Mouse (Mus musculus): ENCODE measurements around the gene Ldhb. TPM values are rescaled to one million over a fixed set of nuclear protein-coding genes. Genes with fewer than 3 reads are reported as not detected.

The Ldhb gene
- total and polyA plus RNA-seq, 3 experiments, result 2,197 to 3,232 (median 2,754) TPM

DNA sequence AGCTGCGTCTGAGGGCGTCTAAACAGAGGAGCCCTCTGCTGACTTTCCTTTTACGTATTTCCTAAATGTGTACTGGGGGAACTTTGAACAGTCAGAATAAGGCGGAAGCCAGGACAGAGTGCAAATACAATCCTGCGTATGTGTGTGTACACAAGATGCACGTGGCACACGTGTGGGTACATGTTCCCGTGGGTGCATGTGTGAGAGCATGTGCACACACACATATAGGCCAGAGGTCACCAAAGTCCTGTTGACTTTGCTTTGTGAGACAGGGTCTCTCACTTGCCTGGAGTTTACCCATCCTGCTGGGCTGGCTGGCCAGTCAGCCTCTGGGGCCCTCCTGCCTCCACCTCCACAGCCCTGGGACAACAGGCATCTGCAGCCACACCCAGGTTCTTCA, 36.6 kb downstream of the Ldhb start:
- Histone ChIP-seq H3K27me3 (ENCODE audit: control insufficient read depth, insufficient read depth, low read length) (no peaks in the 10 kb centered on the region), H3K4me1 (ENCODE audit: control insufficient read depth, insufficient read depth, low read length) (no peaks in the 10 kb centered on the region), H3K4me3 (no peak overlapping the region), H3K9ac (ENCODE audit: low read depth, low read length) (no peak overlapping the region), H3K36me3 (ENCODE audit: control insufficient read depth, insufficient read depth, low read length) (no peaks in the 10 kb centered on the region), H3K79me2 (replicated peaks; ENCODE audit: control insufficient read depth, insufficient read depth, low read length) (no peaks in the 10 kb centered on the region), H3K27ac (no peak overlapping the region)
- no peak for DNase-seq
- TF ChIP-seq CTCF (IDR thresholded peaks at IDR 0.05) (no peak), EP300 (IDR thresholded peaks at IDR 0.05; ENCODE audit: insufficient read depth, low read depth, low read length) (no peak), POLR2A (IDR thresholded peaks at IDR 0.05; ENCODE audit: insufficient read depth, low read depth, low read length) (no peak)
- intact Hi-C loops (cut with DNase I), result no loop called here
- WGBS, result 81% methylated on average over 8 of the region's 8 CpGs

DNA sequence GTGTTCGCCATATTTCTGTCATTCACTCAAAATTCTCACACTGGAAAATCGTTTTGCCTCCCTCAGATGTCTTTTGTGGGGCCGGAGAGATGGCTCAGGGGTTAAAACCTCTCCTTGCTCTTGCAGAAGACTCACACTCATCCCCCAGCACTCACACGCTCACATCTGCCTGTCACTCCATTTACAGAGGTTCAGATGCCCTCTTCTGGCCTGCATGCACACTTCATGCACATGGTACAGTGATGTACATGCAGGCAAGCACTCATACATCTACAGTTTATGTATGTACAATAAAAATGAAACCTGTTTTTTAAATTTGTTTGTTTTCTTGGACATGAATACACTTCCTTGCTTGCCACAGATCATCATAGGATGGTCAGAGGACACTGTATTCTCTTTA, 38.2 kb downstream of the Ldhb start:
- no peak for DNase-seq
- Histone ChIP-seq H3K36me3 (ENCODE audit: control insufficient read depth, insufficient read depth, low read length) (no peaks in the 10 kb centered on the region), H3K79me2 (replicated peaks; ENCODE audit: control insufficient read depth, insufficient read depth, low read length) (no peaks in the 10 kb centered on the region), H3K27me3 (ENCODE audit: control insufficient read depth, insufficient read depth, low read length) (no peaks in the 10 kb centered on the region), H3K27ac (no peak overlapping the region), H3K4me3 (no peak overlapping the region), H3K9ac (ENCODE audit: low read depth, low read length) (no peak overlapping the region), H3K4me1 (ENCODE audit: control insufficient read depth, insufficient read depth, low read length) (no peaks in the 10 kb centered on the region)
- TF ChIP-seq EP300 (IDR thresholded peaks at IDR 0.05; ENCODE audit: insufficient read depth, low read depth, low read length), result no peak
- TF ChIP-seq CTCF (IDR thresholded peaks at IDR 0.05), result peak; percentile 44
- no peak for TF ChIP-seq POLR2A (IDR thresholded peaks at IDR 0.05; ENCODE audit: insufficient read depth, low read depth, low read length)
- 45% methylated on average over 4 of the region's 4 CpGs for WGBS
- intact Hi-C loops (cut with DNase I), result no loop called here

DNA sequence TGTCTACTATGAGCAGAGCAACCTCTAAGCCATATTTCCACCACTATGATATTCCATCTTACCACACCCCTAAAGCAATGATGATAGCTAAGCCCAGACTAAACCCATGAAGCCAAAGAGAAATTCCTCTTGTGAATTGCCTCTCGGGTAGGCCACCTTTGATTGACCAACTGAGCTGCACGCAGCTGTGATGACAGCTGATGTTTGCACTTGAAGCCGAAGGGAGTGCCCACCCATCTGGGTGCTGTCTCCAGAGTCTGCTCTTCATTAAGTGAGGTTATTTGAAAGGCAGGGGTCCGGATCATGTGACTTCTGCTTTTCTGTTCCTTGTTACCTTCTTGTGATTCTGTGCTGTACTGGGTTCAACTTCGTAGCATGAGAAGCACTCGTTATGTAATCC, 45.6 kb downstream of the Ldhb start:
- intact Hi-C loops (cut with DNase I), result no loop called here
- H3K27ac ChIP-seq, result no peak overlapping the region
- H3K9ac ChIP-seq (ENCODE audit: low read depth, low read length), result no peak overlapping the region
- H3K36me3 ChIP-seq (ENCODE audit: control insufficient read depth, insufficient read depth, low read length), result no peaks in the 10 kb centered on the region
- no peak for DNase-seq
- H3K27me3 ChIP-seq (ENCODE audit: control insufficient read depth, insufficient read depth, low read length), result no peaks in the 10 kb centered on the region
- TF ChIP-seq CTCF (IDR thresholded peaks at IDR 0.05) (no peak), EP300 (IDR thresholded peaks at IDR 0.05; ENCODE audit: insufficient read depth, low read depth, low read length) (no peak), POLR2A (IDR thresholded peaks at IDR 0.05; ENCODE audit: insufficient read depth, low read depth, low read length) (no peak)
- no peaks in the 10 kb centered on the region for H3K4me1 ChIP-seq (ENCODE audit: control insufficient read depth, insufficient read depth, low read length)
- WGBS, result 77% methylated on average over 6 of the region's 6 CpGs
- H3K4me3 ChIP-seq, result no peak overlapping the region
- H3K79me2 ChIP-seq (replicated peaks; ENCODE audit: control insufficient read depth, insufficient read depth, low read length), result no peaks in the 10 kb centered on the region

DNA sequence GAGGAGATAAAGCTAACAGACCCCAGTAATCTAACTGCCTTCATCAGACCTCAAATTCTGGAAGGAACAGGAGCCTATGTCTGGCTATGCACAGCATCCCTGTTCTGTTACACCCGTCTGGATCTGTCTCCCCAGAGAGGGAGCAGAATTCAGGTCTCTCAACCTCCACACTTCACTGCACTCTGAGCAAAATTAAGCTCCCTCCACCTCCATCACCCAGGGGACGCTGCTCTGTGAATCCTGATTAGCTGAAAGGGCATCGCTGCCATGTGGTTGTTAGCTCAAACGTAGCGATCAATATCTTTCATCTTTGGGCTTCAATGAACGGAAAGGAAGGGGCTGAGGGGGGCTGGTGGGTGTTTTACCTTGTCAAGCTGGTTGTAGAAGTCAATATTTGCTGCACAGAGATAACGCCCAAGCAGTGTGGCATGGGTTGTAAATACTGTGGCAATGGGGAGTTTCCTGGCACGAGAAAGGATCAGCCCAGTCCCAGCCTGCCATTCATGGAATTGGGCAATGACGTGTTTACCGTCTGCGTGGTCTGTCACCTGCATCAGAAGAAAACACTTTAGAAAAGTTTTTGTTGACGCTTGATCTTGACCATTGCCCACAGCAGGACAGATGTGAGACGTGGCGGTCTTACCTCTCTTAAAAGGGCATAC, 48.6 kb downstream of the Ldhb start:
- 79% methylated on average over 14 of the region's 14 CpGs for WGBS
- Histone ChIP-seq H3K4me1 (ENCODE audit: control insufficient read depth, insufficient read depth, low read length) (no peaks in the 10 kb centered on the region), H3K79me2 (replicated peaks; ENCODE audit: control insufficient read depth, insufficient read depth, low read length) (no peaks in the 10 kb centered on the region), H3K4me3 (no peak overlapping the region), H3K27me3 (ENCODE audit: control insufficient read depth, insufficient read depth, low read length) (no peaks in the 10 kb centered on the region), H3K27ac (no peak overlapping the region), H3K36me3 (ENCODE audit: control insufficient read depth, insufficient read depth, low read length) (no peaks in the 10 kb centered on the region), H3K9ac (ENCODE audit: low read depth, low read length) (no peak overlapping the region)
- TF ChIP-seq CTCF (IDR thresholded peaks at IDR 0.05) (no peak), POLR2A (IDR thresholded peaks at IDR 0.05; ENCODE audit: insufficient read depth, low read depth, low read length) (no peak), EP300 (IDR thresholded peaks at IDR 0.05; ENCODE audit: insufficient read depth, low read depth, low read length) (no peak)
- DNase-seq, result no peak
- intact Hi-C loops (cut with DNase I), result no loop called here

DNA sequence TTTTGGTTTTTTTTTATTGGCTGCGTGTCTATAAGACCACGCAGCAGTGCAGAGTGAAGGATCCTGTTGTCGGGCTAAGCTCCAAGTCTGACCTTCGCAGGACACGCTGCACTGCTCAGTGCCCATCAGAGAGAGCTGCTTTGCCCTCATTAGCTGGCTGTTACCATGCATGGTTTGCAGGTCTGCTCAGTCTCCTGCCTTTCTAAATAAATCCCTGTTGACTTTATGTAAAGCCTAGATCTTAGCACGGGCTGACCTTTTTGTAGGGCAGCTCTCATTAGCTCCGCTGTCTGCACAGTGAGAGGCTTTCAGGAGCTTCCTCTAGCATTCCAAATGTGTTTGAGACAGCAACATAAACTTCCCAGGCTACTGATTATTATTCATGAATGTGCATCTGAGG, 49.7 kb downstream of the Ldhb start:
- Histone ChIP-seq H3K9ac (ENCODE audit: low read depth, low read length) (no peak overlapping the region), H3K36me3 (ENCODE audit: control insufficient read depth, insufficient read depth, low read length) (no peaks in the 10 kb centered on the region), H3K27ac (no peak overlapping the region), H3K4me1 (ENCODE audit: control insufficient read depth, insufficient read depth, low read length) (no peaks in the 10 kb centered on the region), H3K27me3 (ENCODE audit: control insufficient read depth, insufficient read depth, low read length) (no peaks in the 10 kb centered on the region), H3K4me3 (no peak overlapping the region), H3K79me2 (replicated peaks; ENCODE audit: control insufficient read depth, insufficient read depth, low read length) (no peaks in the 10 kb centered on the region)
- DNase-seq, result no peak
- TF ChIP-seq EP300 (IDR thresholded peaks at IDR 0.05; ENCODE audit: insufficient read depth, low read depth, low read length) (no peak), POLR2A (IDR thresholded peaks at IDR 0.05; ENCODE audit: insufficient read depth, low read depth, low read length) (no peak), CTCF (IDR thresholded peaks at IDR 0.05) (no peak)
- 69% methylated on average over 7 of the region's 7 CpGs for WGBS
- intact Hi-C loops (cut with DNase I), result no loop called here

DNA sequence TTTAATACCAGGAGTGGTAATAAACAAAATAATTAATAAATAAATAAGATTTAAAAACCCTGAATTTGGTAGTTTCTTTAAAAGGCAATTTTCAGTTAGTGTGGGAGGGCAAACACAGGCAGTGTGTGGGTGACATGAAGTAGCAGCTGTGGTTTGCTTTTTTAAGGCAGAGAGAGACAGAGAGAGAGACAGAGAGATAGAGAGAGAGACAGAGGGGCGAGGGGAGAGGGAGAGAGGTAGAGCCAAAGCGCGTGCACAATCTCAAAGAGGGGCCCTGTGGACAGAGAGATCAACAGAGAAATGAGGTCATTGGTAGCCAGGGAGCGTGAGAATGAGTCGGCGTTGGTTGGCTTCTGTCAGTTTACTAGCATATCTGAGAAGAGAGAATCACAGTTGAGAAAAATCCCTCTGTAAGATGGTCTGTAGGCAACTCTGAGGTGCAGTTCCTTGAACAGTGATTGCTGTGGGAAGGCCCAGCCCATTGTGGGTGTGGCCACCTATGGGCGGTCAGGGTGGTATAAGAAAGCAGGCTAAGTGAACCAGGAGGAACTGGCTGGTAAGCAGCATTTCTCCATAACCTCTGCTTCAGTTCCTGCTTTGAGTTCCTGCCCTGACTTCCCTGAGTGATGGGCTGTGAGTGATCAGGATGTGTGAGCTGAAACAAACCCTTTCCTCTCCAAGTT, 52.3 kb downstream of the Ldhb start:
- no peaks in the 10 kb centered on the region for H3K79me2 ChIP-seq (replicated peaks; ENCODE audit: control insufficient read depth, insufficient read depth, low read length)
- H3K27me3 ChIP-seq (ENCODE audit: control insufficient read depth, insufficient read depth, low read length), result no peaks in the 10 kb centered on the region
- DNase-seq, result no peak
- WGBS, result 55% methylated on average over 7 of the region's 7 CpGs
- H3K4me1 ChIP-seq (ENCODE audit: control insufficient read depth, insufficient read depth, low read length), result no peaks in the 10 kb centered on the region
- no peak overlapping the region for H3K4me3 ChIP-seq
- intact Hi-C loops (cut with DNase I), result no loop called here
- no peak overlapping the region for H3K9ac ChIP-seq (ENCODE audit: low read depth, low read length)
- no peak overlapping the region for H3K27ac ChIP-seq
- no peaks in the 10 kb centered on the region for H3K36me3 ChIP-seq (ENCODE audit: control insufficient read depth, insufficient read depth, low read length)
- TF ChIP-seq EP300 (IDR thresholded peaks at IDR 0.05; ENCODE audit: insufficient read depth, low read depth, low read length) (no peak), POLR2A (IDR thresholded peaks at IDR 0.05; ENCODE audit: insufficient read depth, low read depth, low read length) (no peak), CTCF (IDR thresholded peaks at IDR 0.05) (no peak)

Measured in heart, adult 2 months (tissue).